Mouse (Mus musculus): ENCODE results near the gene Npr1. TPM values are rescaled to one million over a fixed set of nuclear protein-coding genes. Genes with fewer than 3 reads are reported as not detected.

Npr1 gene
- total RNA-seq, 2 experiments from 2014 or later: 2.5 to 4.2 TPM

GRCm38 (mm10) chr3:90488576-90488975 lies 22.9 kb upstream of the Npr1 start:
- intact Hi-C loops (cut with DNase I): no loop called here

GRCm38 (mm10) chr3:90486998-90487397 lies 21.3 kb upstream of the Npr1 start:
- DNase-seq (ENCODE audit: low spot score in 2 of 2): no peak
- intact Hi-C loops (cut with DNase I): no loop called here

More at GRCm38 (mm10) chr3:90488576-90488975, 22.9 kb upstream of the Npr1 start:
- DNase-seq (ENCODE audit: low spot score in 2 of 2): no peak

GRCm38 (mm10) chr3:90475831-90476611 lies 10.4 kb upstream of the Npr1 start, which contains the start of gene Ilf2:
Gene Ilf2, plus strand, starts transcription at chr3:90476126.
- intact Hi-C loops (cut with DNase I): no loop called here

GRCm38 (mm10) chr3:90475151-90475830 lies 9.6 kb upstream of the Npr1 start:
- no peak for DNase-seq (ENCODE audit: low spot score in 2 of 2)
- intact Hi-C loops (cut with DNase I): no loop called here

More at GRCm38 (mm10) chr3:90475831-90476611, 10.4 kb upstream of the Npr1 start, which contains the start of gene Ilf2:
- DNase-seq (ENCODE audit: low spot score in 2 of 2): peak; percentile 96 to 97

- no peak for DNase-seq (ENCODE audit: low spot score in 2 of 2)
Measured at GRCm38 (mm10) chr3:90472213-90472612, 6.5 kb upstream of the Npr1 start.

GRCm38 (mm10) chr3:90467618-90468300 lies 2.1 kb upstream of the Npr1 start:
- intact Hi-C loops (cut with DNase I): loop anchor here (5.0 kb wide), 1 partner anchor 35 kb away; the partner anchor contains the start of gene Ints3
- no peak for DNase-seq (ENCODE audit: low spot score in 2 of 2)

More at GRCm38 (mm10) chr3:90472213-90472612, 6.5 kb upstream of the Npr1 start:
- intact Hi-C loops (cut with DNase I): no loop called here

- intact Hi-C loops (cut with DNase I): loop anchor here (1.0 to 5.0 kb wide), 2 partner anchors 34 to 54 kb away; partner anchors contain the start of gene Ints3
- DNase-seq (ENCODE audit: low spot score in 2 of 2): peak in 1 of 2 experiments; percentile 56
Measured at GRCm38 (mm10) chr3:90466311-90466766, 673 bp upstream of the Npr1 start.

GRCm38 (mm10) chr3:90465081-90465685 lies 483 bp downstream of the Npr1 start:
- no peak for DNase-seq (ENCODE audit: low spot score in 2 of 2)
- intact Hi-C loops (cut with DNase I): loop anchor here (5.0 kb wide), 1 partner anchor 33 kb away; the partner anchor contains the start of gene Ints3

- DNase-seq (ENCODE audit: low spot score in 2 of 2): no peak
- intact Hi-C loops (cut with DNase I): loop anchor here (5.0 kb wide), 1 partner anchor 32 kb away; the partner anchor contains the start of gene Ints3
Measured at GRCm38 (mm10) chr3:90464552-90465080, 1.1 kb downstream of the Npr1 start.

GRCm38 (mm10) chr3:90462579-90462978 lies 3.1 kb downstream of the Npr1 start:
- no peak for DNase-seq (ENCODE audit: low spot score in 2 of 2)
- intact Hi-C loops (cut with DNase I): no loop called here

GRCm38 (mm10) chr3:90461935-90462334 lies 3.7 kb downstream of the Npr1 start:
- intact Hi-C loops (cut with DNase I): no loop called here
- DNase-seq (ENCODE audit: low spot score in 2 of 2): no peak

GRCm38 (mm10) chr3:90460315-90460714 lies 5.4 kb downstream of the Npr1 start:
- DNase-seq (ENCODE audit: low spot score in 2 of 2): no peak
- intact Hi-C loops (cut with DNase I): no loop called here

GRCm38 (mm10) chr3:90459727-90460126 lies 5.9 kb downstream of the Npr1 start:
- DNase-seq (ENCODE audit: low spot score in 2 of 2): no peak
- intact Hi-C loops (cut with DNase I): no loop called here

- intact Hi-C loops (cut with DNase I): no loop called here
- no peak for DNase-seq (ENCODE audit: low spot score in 2 of 2)
Measured at GRCm38 (mm10) chr3:90454931-90455330, 10.7 kb downstream of the Npr1 start.

- no peak for DNase-seq (ENCODE audit: low spot score in 2 of 2)
- intact Hi-C loops (cut with DNase I): no loop called here
Measured at GRCm38 (mm10) chr3:90451396-90452095, 14.1 kb downstream of the Npr1 start.

- intact Hi-C loops (cut with DNase I): no loop called here
- no peak for DNase-seq (ENCODE audit: low spot score in 2 of 2)
Measured at GRCm38 (mm10) chr3:90450874-90451273, 14.8 kb downstream of the Npr1 start.

GRCm38 (mm10) chr3:90448626-90449025 lies 17.0 kb downstream of the Npr1 start:
- intact Hi-C loops (cut with DNase I): no loop called here
- DNase-seq (ENCODE audit: low spot score in 2 of 2): no peak

- intact Hi-C loops (cut with DNase I): no loop called here
Measured at GRCm38 (mm10) chr3:90447123-90447494, 18.6 kb downstream of the Npr1 start.

More at GRCm38 (mm10) chr3:90447123-90447494, 18.6 kb downstream of the Npr1 start:
- no peak for DNase-seq (ENCODE audit: low spot score in 2 of 2)

All from left cerebral cortex, postnatal 36 days (tissue).